Mouse (Mus musculus): ENCODE results near the gene Prok1. TPM values are rescaled to one million over a fixed set of nuclear protein-coding genes. Genes with fewer than 3 reads are reported as not detected.

Gene Prok1
- polyA plus RNA-seq, 1 experiment: not detected

DNA sequence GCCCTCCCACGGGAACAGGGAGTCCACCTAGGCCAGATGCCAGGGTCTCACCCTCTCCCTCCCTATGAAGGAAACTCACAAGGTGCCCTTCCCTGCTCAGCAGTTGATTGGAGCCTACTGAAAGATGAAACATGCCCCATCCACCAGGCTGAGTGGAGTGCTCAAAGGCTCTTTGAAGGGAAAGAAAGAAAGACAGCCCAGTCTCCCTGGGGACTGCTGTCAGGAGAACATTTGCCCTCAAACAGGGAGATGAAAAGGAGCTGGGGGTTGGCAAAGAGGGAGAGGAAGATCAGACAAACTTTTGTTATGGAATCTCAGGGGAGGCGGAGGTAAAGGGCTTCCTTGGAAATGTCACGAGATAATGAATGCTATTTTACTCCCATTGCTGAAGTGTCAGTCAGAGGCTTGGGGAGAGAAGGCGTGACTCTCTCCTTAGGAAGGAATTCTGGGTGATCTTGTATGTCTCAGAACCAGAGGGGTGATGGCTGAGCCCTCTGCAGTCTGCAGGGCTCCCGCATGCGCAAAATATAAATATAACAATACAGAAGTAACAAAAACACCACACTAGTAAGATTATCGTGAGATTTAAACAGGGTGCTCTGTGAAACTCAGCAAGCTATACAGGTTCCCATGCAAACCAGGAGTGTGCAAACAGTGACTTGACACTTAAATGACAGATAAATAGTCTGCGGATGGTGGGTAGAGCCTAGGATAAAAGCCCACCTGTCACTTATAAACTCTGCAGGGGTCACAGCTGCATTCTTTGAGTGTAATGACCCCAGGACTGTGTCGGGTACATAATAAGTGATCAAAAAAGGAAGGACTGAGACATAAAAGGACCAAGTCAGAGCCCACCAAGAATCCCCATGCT lies 38.0 kb downstream of the Prok1 start:
- Histone ChIP-seq H3K36me3 (ENCODE audit: control insufficient read depth, insufficient read depth, low read length, poor library complexity, severe bottlenecking) (no peaks in the 10 kb centered on the region), H3K27me3 (ENCODE audit: control insufficient read depth, insufficient read depth, low read length, poor library complexity, severe bottlenecking) (no peaks in the 10 kb centered on the region), H3K9ac (ENCODE audit: low read depth, poor library complexity, severe bottlenecking) (no peak overlapping the region), H3K27ac (ENCODE audit: insufficient read depth, low read length) (no peak overlapping the region), H3K4me3 (ENCODE audit: low read depth, low read length) (no peak overlapping the region), H3K9me3 (replicated peaks; ENCODE audit: control insufficient read depth, insufficient read depth, low read length, poor library complexity, severe bottlenecking) (no peaks in the 10 kb centered on the region), H3K4me1 (ENCODE audit: control insufficient read depth, insufficient read depth, low read length) (no peaks in the 10 kb centered on the region)
- no peak for TF ChIP-seq CTCF (IDR thresholded peaks at IDR 0.05; ENCODE audit: low read depth, low read length)
- no peak for TF ChIP-seq POLR2A (IDR thresholded peaks at IDR 0.05; ENCODE audit: insufficient read depth, low read length)
- no peak for TF ChIP-seq EP300 (IDR thresholded peaks at IDR 0.05; ENCODE audit: insufficient read depth, low read depth, low read length)

DNA sequence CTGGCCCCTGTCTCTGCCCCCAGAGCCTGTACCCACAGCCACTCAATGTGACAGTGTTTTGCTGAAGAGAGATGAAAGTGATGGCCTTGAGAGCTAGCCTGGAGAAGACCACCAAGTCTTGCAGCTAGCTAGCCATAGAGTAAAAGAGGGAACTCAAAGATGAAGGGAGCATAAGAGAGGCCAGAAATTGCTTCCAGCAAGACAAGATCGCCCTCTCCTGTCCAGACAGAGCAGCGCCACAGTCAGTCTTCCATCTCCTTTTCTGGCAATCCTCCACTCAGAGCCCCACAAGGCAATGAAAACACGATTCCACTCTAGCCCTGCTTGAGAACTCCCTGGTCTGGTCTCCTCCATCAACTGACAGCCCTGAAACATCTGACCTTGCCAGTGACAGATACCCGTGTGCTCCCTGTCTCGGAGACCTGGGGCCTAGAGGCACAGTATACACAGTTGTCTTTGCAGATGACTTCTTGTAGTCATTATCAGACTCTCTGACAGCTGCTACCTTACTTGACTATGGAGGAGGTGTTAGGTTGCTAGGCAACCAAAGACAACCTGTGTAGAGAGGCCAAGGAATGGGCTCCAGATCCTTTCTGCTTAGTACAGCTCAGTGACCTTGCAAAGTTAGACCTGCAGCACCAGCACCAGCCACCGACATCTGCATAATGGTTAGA lies 51.1 kb downstream of the Prok1 start:
- no peak overlapping the region for H3K9ac ChIP-seq (ENCODE audit: low read depth, poor library complexity, severe bottlenecking)
- no peaks in the 10 kb centered on the region; the same call in 1 of the 2 replicates for H3K27me3 ChIP-seq (ENCODE audit: control insufficient read depth, insufficient read depth, low read length, poor library complexity, severe bottlenecking)
- no peaks in the 10 kb centered on the region for H3K36me3 ChIP-seq (ENCODE audit: control insufficient read depth, insufficient read depth, low read length, poor library complexity, severe bottlenecking)
- H3K9me3 ChIP-seq (replicated peaks; ENCODE audit: control insufficient read depth, insufficient read depth, low read length, poor library complexity, severe bottlenecking): no peaks in the 10 kb centered on the region
- no peak overlapping the region for H3K4me3 ChIP-seq (ENCODE audit: low read depth, low read length)
- TF ChIP-seq CTCF (IDR thresholded peaks at IDR 0.05; ENCODE audit: low read depth, low read length): peak; percentile 67
- no peak for TF ChIP-seq EP300 (IDR thresholded peaks at IDR 0.05; ENCODE audit: insufficient read depth, low read depth, low read length)
- no peak overlapping the region for H3K27ac ChIP-seq (ENCODE audit: insufficient read depth, low read length)
- no peaks in the 10 kb centered on the region for H3K4me1 ChIP-seq (ENCODE audit: control insufficient read depth, insufficient read depth, low read length)

DNA sequence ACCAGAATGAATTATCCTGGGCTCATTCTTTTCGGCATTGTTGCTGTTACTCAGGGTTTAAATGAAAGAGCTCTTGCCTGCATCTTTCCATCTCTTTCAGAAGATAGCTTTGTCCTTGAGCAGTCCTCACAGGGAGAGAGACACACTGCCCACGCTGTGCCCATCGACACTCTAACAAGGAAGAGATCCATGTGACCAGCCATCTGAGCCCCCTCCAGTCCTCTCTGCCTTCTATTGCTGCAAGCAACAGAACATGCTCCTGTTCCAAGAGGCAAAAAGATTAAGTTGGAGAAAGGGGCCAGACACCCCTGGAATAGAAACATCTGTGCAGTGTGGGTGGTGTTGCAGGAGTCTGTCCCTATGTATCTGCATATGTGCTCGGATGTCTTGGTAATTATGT lies 52.5 kb downstream of the Prok1 start:
- H3K27ac ChIP-seq (ENCODE audit: insufficient read depth, low read length): no peak overlapping the region
- H3K27me3 ChIP-seq (ENCODE audit: control insufficient read depth, insufficient read depth, low read length, poor library complexity, severe bottlenecking): no peaks in the 10 kb centered on the region; the same call in 1 of the 2 replicates
- no peaks in the 10 kb centered on the region for H3K4me1 ChIP-seq (ENCODE audit: control insufficient read depth, insufficient read depth, low read length)
- no peaks in the 10 kb centered on the region for H3K9me3 ChIP-seq (replicated peaks; ENCODE audit: control insufficient read depth, insufficient read depth, low read length, poor library complexity, severe bottlenecking)
- no peak overlapping the region for H3K4me3 ChIP-seq (ENCODE audit: low read depth, low read length)
- TF ChIP-seq EP300 (IDR thresholded peaks at IDR 0.05; ENCODE audit: insufficient read depth, low read depth, low read length): no peak
- TF ChIP-seq CTCF (IDR thresholded peaks at IDR 0.05; ENCODE audit: low read depth, low read length): no peak
- TF ChIP-seq POLR2A (IDR thresholded peaks at IDR 0.05; ENCODE audit: insufficient read depth, low read length): no peak
- H3K36me3 ChIP-seq (ENCODE audit: control insufficient read depth, insufficient read depth, low read length, poor library complexity, severe bottlenecking): no peaks in the 10 kb centered on the region
- H3K9ac ChIP-seq (ENCODE audit: low read depth, poor library complexity, severe bottlenecking): no peak overlapping the region

DNA sequence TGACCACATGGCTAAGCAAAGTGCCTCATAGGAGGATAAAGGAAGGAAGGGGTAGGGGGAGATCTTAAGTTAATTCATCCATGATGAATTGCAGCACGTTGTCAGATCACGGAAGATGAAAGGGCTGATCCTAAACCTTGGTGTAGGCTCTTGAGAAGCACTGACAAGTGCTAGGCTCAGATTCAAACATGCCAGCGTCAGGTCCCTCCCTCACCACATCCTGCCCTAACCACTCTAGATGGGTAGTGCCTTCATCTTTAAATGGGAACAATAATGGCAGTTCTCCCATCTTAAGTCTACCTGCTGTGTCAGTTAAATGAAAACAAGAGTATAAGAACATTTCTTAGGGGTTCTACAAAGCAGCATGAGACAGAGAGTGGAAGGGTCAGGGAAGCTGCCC lies 53.9 kb downstream of the Prok1 start:
- H3K36me3 ChIP-seq (ENCODE audit: control insufficient read depth, insufficient read depth, low read length, poor library complexity, severe bottlenecking): no peaks in the 10 kb centered on the region
- no peaks in the 10 kb centered on the region for H3K4me1 ChIP-seq (ENCODE audit: control insufficient read depth, insufficient read depth, low read length)
- H3K4me3 ChIP-seq (ENCODE audit: low read depth, low read length): no peak overlapping the region
- TF ChIP-seq CTCF (IDR thresholded peaks at IDR 0.05; ENCODE audit: low read depth, low read length) (no peak), POLR2A (IDR thresholded peaks at IDR 0.05; ENCODE audit: insufficient read depth, low read length) (no peak), EP300 (IDR thresholded peaks at IDR 0.05; ENCODE audit: insufficient read depth, low read depth, low read length) (no peak)
- no peak overlapping the region for H3K9ac ChIP-seq (ENCODE audit: low read depth, poor library complexity, severe bottlenecking)
- H3K27ac ChIP-seq (ENCODE audit: insufficient read depth, low read length): no peak overlapping the region
- H3K27me3 ChIP-seq (ENCODE audit: control insufficient read depth, insufficient read depth, low read length, poor library complexity, severe bottlenecking): no peaks in the 10 kb centered on the region; the same call in 1 of the 2 replicates
- H3K9me3 ChIP-seq (replicated peaks; ENCODE audit: control insufficient read depth, insufficient read depth, low read length, poor library complexity, severe bottlenecking): no peaks in the 10 kb centered on the region

DNA sequence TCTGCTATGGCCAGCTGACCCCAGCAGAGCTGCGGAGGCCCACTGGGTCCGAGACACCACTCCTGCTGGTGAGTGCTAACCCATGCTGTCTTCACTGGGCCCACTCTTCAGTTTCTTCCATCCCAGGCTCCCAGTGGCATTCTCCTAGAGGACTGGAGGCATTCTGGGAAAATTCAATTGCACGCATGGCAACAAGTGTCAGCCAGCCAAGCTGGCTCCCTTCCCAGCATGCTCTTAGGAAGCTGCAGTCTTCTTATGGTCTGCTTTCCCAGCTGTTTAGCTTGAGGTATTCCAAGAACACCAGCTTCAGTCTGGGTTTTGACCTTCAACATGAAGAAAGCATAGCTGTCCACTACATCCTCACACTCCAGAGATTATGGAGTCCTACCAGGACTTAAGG lies 56.3 kb downstream of the Prok1 start:
- H3K27me3 ChIP-seq (ENCODE audit: control insufficient read depth, insufficient read depth, low read length, poor library complexity, severe bottlenecking): no peaks in the 10 kb centered on the region; the same call in 1 of the 2 replicates
- no peaks in the 10 kb centered on the region for H3K4me1 ChIP-seq (ENCODE audit: control insufficient read depth, insufficient read depth, low read length)
- H3K27ac ChIP-seq (ENCODE audit: insufficient read depth, low read length): no peak overlapping the region
- no peak overlapping the region for H3K9ac ChIP-seq (ENCODE audit: low read depth, poor library complexity, severe bottlenecking)
- H3K36me3 ChIP-seq (ENCODE audit: control insufficient read depth, insufficient read depth, low read length, poor library complexity, severe bottlenecking): no peaks in the 10 kb centered on the region
- no peaks in the 10 kb centered on the region for H3K9me3 ChIP-seq (replicated peaks; ENCODE audit: control insufficient read depth, insufficient read depth, low read length, poor library complexity, severe bottlenecking)
- no peak for TF ChIP-seq CTCF (IDR thresholded peaks at IDR 0.05; ENCODE audit: low read depth, low read length)
- TF ChIP-seq EP300 (IDR thresholded peaks at IDR 0.05; ENCODE audit: insufficient read depth, low read depth, low read length): no peak
- no peak for TF ChIP-seq POLR2A (IDR thresholded peaks at IDR 0.05; ENCODE audit: insufficient read depth, low read length)
- no peak overlapping the region for H3K4me3 ChIP-seq (ENCODE audit: low read depth, low read length)

Other genes starting within 250 kb of the Prok1 start
- gene Kcna3, start 203.5 kb downstream of the Prok1 start, polyA plus RNA-seq (2011; ENCODE audit: insufficient read depth, insufficient read length, low read depth, missing spikeins): 0.35 and 0.63 TPM in 2 replicates
- 0.15 and 0.35 TPM in 2 replicates for gene Kcna2, start 138.6 kb downstream of the Prok1 start, polyA plus RNA-seq (2011; ENCODE audit: insufficient read depth, insufficient read length, low read depth, missing spikeins)
- not detected in 2 replicates for gene Kcna10, start 56.7 kb downstream of the Prok1 start, polyA plus RNA-seq (2011; ENCODE audit: insufficient read depth, insufficient read length, low read depth, missing spikeins)
- not detected in 2 replicates for gene Cym, start 18.0 kb downstream of the Prok1 start, polyA plus RNA-seq (2011; ENCODE audit: insufficient read depth, insufficient read length, low read depth, missing spikeins)
- gene A630076J17Rik, start 9.1 kb downstream of the Prok1 start, polyA plus RNA-seq (2011; ENCODE audit: insufficient read depth, insufficient read length, low read depth, missing spikeins): not detected in 2 replicates
- gene Lamtor5, start 39.2 kb upstream of the Prok1 start, polyA plus RNA-seq (2011; ENCODE audit: insufficient read depth, insufficient read length, low read depth, missing spikeins): 67.6 and 78.6 TPM in 2 replicates
- gene Slc16a4, start 51.5 kb upstream of the Prok1 start, polyA plus RNA-seq (2011; ENCODE audit: insufficient read depth, insufficient read length, low read depth, missing spikeins): 0.64 and 0.88 TPM in 2 replicates
- 51.7 and 53.0 TPM in 2 replicates for gene Rbm15, start 94.0 kb upstream of the Prok1 start, polyA plus RNA-seq (2011; ENCODE audit: insufficient read depth, insufficient read length, low read depth, missing spikeins)
- gene Kcnc4, start 219.8 kb upstream of the Prok1 start, polyA plus RNA-seq (2011; ENCODE audit: insufficient read depth, insufficient read length, low read depth, missing spikeins): 0.90 and 0.97 TPM in 2 replicates

Data from ES-Bruce4 (cell line).